Mouse (Mus musculus) forebrain, embryonic 16.5 days (tissue): ENCODE measurements around the gene Ino80. TPM values are rescaled to one million over a fixed set of nuclear protein-coding genes. Genes with fewer than 3 reads are reported as not detected.

ENCODE experiments used
- ATAC-seq: fragments of 200-750 bp; cut with Nextera tagmentation; 2 replicates; pipeline ENCODE4 v1.8.0; 2017; ENCODE audit warnings: mild to moderate bottlenecking, moderate library complexity
- H3K27ac ChIP-seq: fragments of 300-500 bp; sonication (generic); 2 replicates; pipeline ENCODE4 v1.5.1; 2014; ENCODE audit warnings: low read length, control low read depth
- H3K27me3 ChIP-seq: fragments of 300-500 bp; sonication (generic); replicated peaks from 2 replicates; pipeline ENCODE4 v1.6.1; 2014; ENCODE audit warnings: low read length; ENCODE audit not compliant: control insufficient read depth, insufficient read depth
- H3K36me3 ChIP-seq: fragments of 300-500 bp; sonication (generic); 2 replicates; pipeline ENCODE4 v1.6.1; 2014; ENCODE audit not compliant: control insufficient read depth, insufficient read depth
- H3K4me1 ChIP-seq: fragments of 300-500 bp; sonication (generic); replicated peaks from 2 replicates; pipeline ENCODE4 v1.6.1; 2014; ENCODE audit warnings: low read length; ENCODE audit not compliant: control insufficient read depth, insufficient read depth
- H3K4me2 ChIP-seq: fragments of 300-500 bp; sonication (generic); 2 replicates; pipeline ENCODE4 v1.6.1; 2014; ENCODE audit warnings: mild to moderate bottlenecking, low read length, control low read depth
- H3K4me3 ChIP-seq: fragments of 300-500 bp; sonication (generic); replicated peaks from 2 replicates; pipeline ENCODE4 v1.5.1; 2014; ENCODE audit warnings: mild to moderate bottlenecking, low read length, control low read depth
- H3K9ac ChIP-seq: fragments of 300-500 bp; sonication (generic); replicated peaks from 2 replicates; pipeline ENCODE4 v1.6.1; 2014; ENCODE audit warnings: low read depth, low read length, control low read depth
- H3K9me3 ChIP-seq: fragments of 300-500 bp; sonication (generic); 2 replicates; pipeline ENCODE4 v1.6.1; 2016; ENCODE audit warnings: low read length; ENCODE audit not compliant: control insufficient read depth
- WGBS: fragments of 180-500 bp; shearing (Covaris S2); extraction: QIAGEN DNeasy Blood & Tissue Kit; methylation state at CpG from one replicate; pipeline ENCODE4 v1.1.7; 2014; 5-methylcytosine and 5-hydroxymethylcytosine counted together
- polyA plus RNA-seq: library from polyadenylated mRNA; unstranded; fragments of >200 nt; fragmentation: Nextera tagmentation; extraction: Ambion mirVana; gene quantifications from 2 replicates; pipeline ENCODE4 v1.2.1, GENCODE M21; 2015

The Ino80 gene
- polyA plus RNA-seq, 1 experiment from 2014 or later: 4.0 TPM

DNA sequence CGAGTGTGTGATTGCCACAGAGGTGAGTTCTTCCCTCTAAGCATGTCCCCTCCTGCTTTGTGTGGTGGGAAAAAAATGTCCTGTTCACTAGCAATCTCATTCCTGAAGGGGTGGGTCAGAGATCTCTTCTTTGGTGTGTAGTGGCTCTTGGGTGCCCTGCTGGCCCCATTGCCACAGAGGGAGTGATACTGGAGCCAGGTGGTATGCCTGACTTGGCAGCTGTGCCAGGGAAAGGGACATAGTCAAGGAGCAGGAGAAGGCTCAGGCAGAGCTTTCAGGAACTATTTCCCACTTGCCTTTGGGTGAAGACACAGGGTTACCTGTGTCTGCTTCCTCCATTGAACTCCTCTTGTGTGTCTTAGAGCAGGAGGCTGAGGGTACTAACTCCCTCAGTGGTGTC lies 143.4 kb downstream of the Ino80 start:
- 48% methylated on average over 1 of the region's 1 CpGs for WGBS
- H3K4me2 ChIP-seq: no peak overlapping the region
- H3K4me1 ChIP-seq: no peaks in the 10 kb centered on the region; the same call in 1 of the 2 replicates
- H3K36me3 ChIP-seq: no peaks in the 10 kb centered on the region
- H3K9ac ChIP-seq: no peak overlapping the region
- H3K9me3 ChIP-seq: no peaks in the 10 kb centered on the region
- ATAC-seq: no peak
- no peak overlapping the region for H3K4me3 ChIP-seq
- H3K27me3 ChIP-seq: peaks cover 25% of the 10 kb centered on the region
- no peak overlapping the region for H3K27ac ChIP-seq

GRCm38 (mm10) chr2:119332177-119332661 lies 145.3 kb downstream of the Ino80 start:
- Histone ChIP-seq H3K9me3 (no peaks in the 10 kb centered on the region), H3K27me3 (peaks cover 43% of the 10 kb centered on the region), H3K4me2 (no peak overlapping the region), H3K9ac (no peak overlapping the region), H3K4me3 (no peak overlapping the region), H3K27ac (no peak overlapping the region), H3K4me1 (peaks cover under 1% of the 10 kb centered on the region), H3K36me3 (no peaks in the 10 kb centered on the region)
- ATAC-seq: no peak
- 77% methylated on average over 24 of the region's 24 CpGs for WGBS

GRCm38 (mm10) chr2:119330795-119331194 lies 146.7 kb downstream of the Ino80 start:
- H3K9ac ChIP-seq: no peak overlapping the region
- no peak for ATAC-seq
- 94% methylated on average over 8 of the region's 8 CpGs for WGBS

DNA sequence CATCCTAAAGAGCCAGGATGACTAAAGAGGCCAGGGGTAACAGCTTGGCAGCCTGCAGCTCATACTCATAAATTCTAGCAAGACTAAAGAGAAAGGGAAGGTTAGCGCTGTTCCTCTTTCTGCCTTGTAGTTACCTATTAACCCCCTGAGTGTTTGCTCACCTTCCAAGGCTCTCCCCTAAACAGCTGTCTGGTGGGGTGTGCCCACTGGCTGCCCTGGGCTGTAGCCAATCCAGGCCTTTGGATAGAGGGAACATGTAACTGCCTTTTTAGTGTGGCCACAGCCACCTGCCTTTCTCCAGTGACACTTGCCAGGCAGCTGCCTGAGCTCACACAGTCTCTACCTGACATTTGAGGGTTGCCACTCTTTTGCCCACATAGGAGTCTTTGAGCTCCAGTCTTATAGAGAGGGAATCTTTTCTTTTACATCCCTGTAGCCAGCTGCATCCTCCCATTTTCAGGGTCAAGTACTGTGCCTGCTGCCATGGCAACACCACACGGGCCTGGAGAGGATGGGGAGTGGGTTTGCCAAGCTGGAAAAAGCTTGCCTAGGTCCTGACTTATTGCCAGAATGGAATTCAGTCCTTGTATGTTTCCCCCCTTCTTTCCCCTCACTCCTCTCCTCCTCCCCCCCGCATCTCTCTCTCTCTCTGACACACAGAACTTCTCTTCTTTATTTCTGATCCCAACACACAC lies 148.2 kb downstream of the Ino80 start:
- no peaks in the 10 kb centered on the region for H3K36me3 ChIP-seq
- no peak overlapping the region for H3K4me2 ChIP-seq
- peaks cover 58% of the 10 kb centered on the region for H3K27me3 ChIP-seq
- H3K9ac ChIP-seq: no peak overlapping the region
- ATAC-seq: no peak
- H3K27ac ChIP-seq: no peak overlapping the region
- H3K4me3 ChIP-seq: no peak overlapping the region
- peaks cover 30% of the 10 kb centered on the region for H3K4me1 ChIP-seq
- no peaks in the 10 kb centered on the region for H3K9me3 ChIP-seq
- WGBS: 43% methylated on average over 3 of the region's 3 CpGs

More at GRCm38 (mm10) chr2:119330795-119331194, 146.7 kb downstream of the Ino80 start:
- H3K27me3 ChIP-seq: peaks cover 51% of the 10 kb centered on the region
- no peak overlapping the region for H3K4me2 ChIP-seq
- H3K36me3 ChIP-seq: no peaks in the 10 kb centered on the region
- H3K4me3 ChIP-seq: no peak overlapping the region
- no peak overlapping the region for H3K27ac ChIP-seq
- H3K9me3 ChIP-seq: no peaks in the 10 kb centered on the region
- peaks cover 15% of the 10 kb centered on the region for H3K4me1 ChIP-seq

- 38% methylated on average over 5 of the region's 5 CpGs for WGBS
- no peak overlapping the region for H3K9ac ChIP-seq
- no peak overlapping the region for H3K27ac ChIP-seq
- no peaks in the 10 kb centered on the region for H3K36me3 ChIP-seq
- H3K9me3 ChIP-seq: no peaks in the 10 kb centered on the region
- H3K4me2 ChIP-seq: peak overlapping the region; percentile 15; the same call in 1 of the 2 replicates
- H3K4me1 ChIP-seq: peaks cover 36% of the 10 kb centered on the region
- H3K4me3 ChIP-seq: no peak overlapping the region
- H3K27me3 ChIP-seq: peaks cover 62% of the 10 kb centered on the region
- ATAC-seq: no peak
Observed at GRCm38 (mm10) chr2:119328546-119328945, 148.9 kb downstream of the Ino80 start.

DNA sequence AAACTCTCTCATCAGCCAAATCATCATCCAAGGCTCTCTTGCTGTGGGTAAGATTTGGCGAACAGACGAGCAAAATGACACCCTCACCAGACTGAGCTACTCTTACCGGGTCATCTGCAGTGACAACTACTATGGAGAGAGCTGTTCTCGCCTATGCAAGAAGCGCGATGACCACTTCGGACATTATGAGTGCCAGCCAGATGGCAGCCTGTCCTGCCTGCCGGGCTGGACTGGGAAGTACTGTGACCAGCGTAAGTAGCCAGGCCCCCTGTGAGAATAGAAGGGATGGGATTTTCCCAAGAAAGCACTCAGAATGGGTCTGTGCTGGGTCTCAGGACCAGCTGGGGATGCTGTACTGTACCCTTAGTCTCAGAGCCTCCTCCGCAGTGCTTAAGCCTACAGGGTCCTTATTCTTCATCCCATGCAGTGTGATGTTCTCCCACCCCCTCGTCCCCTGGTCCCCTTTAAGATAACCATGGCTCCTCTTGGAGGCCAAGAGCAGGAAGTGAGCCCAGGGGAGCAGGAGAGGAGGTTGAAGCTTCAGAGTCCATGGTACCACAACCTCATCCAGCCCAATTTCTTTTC lies 149.5 kb downstream of the Ino80 start:
- peak overlapping the region; percentile 15; the same call in 1 of the 2 replicates for H3K4me2 ChIP-seq
- H3K9me3 ChIP-seq: no peaks in the 10 kb centered on the region
- no peaks in the 10 kb centered on the region for H3K36me3 ChIP-seq
- ATAC-seq: no peak
- no peak overlapping the region for H3K9ac ChIP-seq
- peaks cover 67% of the 10 kb centered on the region for H3K27me3 ChIP-seq
- H3K4me1 ChIP-seq: peaks cover 38% of the 10 kb centered on the region
- H3K27ac ChIP-seq: no peak overlapping the region
- 11% methylated on average over 11 of the region's 11 CpGs for WGBS
- H3K4me3 ChIP-seq: no peak overlapping the region

DNA sequence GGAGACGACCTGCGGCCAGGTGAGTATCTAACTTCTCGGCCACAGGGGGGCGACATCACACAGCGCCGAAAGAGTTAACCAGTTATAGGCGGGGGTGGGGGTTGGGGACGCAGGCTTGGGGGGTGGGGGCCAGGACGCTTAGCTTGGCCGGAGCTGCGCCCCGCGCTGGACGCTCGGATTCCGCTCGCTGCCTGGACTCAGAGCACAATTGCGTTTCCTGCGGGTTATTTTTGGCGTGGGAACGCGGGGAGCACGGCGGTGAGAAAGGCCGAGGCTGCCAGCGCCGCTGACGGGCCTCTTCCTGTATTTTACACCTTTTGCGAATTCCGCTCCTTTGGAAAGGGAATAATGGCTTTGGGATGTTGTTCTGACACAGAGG lies 150.4 kb downstream of the Ino80 start:
- Histone ChIP-seq H3K4me2 (peak overlapping the region; percentile 86), H3K36me3 (no peaks in the 10 kb centered on the region), H3K9me3 (no peaks in the 10 kb centered on the region), H3K27me3 (peaks cover 70% of the 10 kb centered on the region), H3K4me1 (peaks cover 48% of the 10 kb centered on the region), H3K4me3 (peak overlapping the region; percentile 50), H3K27ac (no peak overlapping the region), H3K9ac (peak overlapping the region; percentile 27)
- under 1% methylated on average over 30 of the region's 30 CpGs for WGBS
- ATAC-seq: no peak

- under 1% methylated on average over 59 of the region's 61 CpGs for WGBS
- peak overlapping the region; percentile 50 for H3K4me3 ChIP-seq
- H3K36me3 ChIP-seq: no peaks in the 10 kb centered on the region
- peak overlapping the region; percentile 86 for H3K4me2 ChIP-seq
- no peak overlapping the region for H3K27ac ChIP-seq
- 0 out of 2 replicates have a peak, but pooled peaks have one; percentile 29 for ATAC-seq
- H3K9me3 ChIP-seq: no peaks in the 10 kb centered on the region
- H3K27me3 ChIP-seq: peaks cover 67% of the 10 kb centered on the region
- peaks cover 54% of the 10 kb centered on the region for H3K4me1 ChIP-seq
- H3K9ac ChIP-seq: peak overlapping the region; percentile 47
Observed at GRCm38 (mm10) chr2:119326161-119327101, 151.1 kb downstream of the Ino80 start.
